Mouse (Mus musculus) testis, postnatal 10 days (tissue): ENCODE data around the gene Pdlim7.

Experiments
- DNase-seq: peaks from one replicate; pipeline ENCODE4 v3.0.0; 2021; ENCODE audit warnings: low spot score

The Pdlim7 gene

DNA sequence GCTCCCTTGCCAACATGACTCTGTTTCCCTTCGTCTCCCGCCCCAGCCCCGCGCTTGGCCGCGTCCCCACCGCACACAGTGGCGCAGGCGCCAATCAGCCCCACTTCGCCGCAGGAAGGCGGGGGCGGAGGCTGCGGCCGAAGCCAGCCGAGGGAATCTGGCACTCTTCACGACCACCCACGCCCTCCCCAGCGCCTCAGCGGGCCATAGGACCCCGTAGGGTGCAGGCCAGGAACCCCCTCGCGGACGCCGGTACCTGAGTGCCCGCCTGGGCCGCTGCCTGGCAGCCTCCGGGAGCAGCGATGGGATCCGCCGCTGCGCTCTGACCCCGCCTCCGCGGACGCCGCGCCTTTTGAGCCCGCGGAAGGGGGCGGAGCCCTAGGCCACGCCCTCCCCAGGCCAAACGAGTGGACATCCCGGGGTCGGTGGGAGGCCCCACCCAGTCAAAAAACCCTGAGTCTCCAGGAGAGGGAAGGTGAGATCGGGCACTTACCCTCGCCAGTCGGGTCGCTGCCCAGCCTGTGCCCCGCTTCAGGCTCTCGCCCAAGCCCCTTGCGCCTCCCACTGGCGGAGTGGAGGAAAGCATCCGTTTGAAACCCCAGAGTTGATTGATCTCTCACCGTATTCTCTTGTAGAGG is at the start of gene Pdlim7:
TSS of gene Pdlim7 (minus strand) at position 566 of the 638 bp plus-strand sequence.
- DNase-seq = peak; percentile 96

- no peak for DNase-seq
These were observed 44.0 kb upstream of the Pdlim7 start for GRCm38 (mm10) chr13:55557499-55557898.

- no peak for DNase-seq
These were observed 42.4 kb upstream of the Pdlim7 start for GRCm38 (mm10) chr13:55555921-55556320.

DNA sequence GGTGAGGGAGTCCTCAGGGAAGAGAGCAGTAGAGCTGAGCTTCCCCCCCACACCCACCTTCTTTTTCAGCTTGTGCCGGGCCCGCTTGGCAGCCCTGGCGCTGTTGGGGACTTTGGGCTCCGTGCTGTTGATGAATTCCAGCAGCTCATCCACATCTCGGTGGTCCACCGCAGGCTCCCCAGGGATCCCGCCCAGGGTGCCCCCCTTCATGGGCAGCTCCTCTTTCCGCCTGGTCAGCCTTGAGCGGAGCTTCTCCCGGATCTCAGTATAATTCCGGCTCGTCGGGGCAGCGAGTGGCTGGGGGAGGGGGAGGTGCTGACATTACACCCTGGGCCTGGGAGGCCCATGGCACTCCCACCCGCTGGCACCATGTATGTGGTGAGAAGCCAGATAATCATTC is 35.6 kb upstream of the Pdlim7 start:
- DNase-seq = no peak

GRCm38 (mm10) chr13:55548426-55548825 is 35.0 kb upstream of the Pdlim7 start:
- DNase-seq = no peak

DNA sequence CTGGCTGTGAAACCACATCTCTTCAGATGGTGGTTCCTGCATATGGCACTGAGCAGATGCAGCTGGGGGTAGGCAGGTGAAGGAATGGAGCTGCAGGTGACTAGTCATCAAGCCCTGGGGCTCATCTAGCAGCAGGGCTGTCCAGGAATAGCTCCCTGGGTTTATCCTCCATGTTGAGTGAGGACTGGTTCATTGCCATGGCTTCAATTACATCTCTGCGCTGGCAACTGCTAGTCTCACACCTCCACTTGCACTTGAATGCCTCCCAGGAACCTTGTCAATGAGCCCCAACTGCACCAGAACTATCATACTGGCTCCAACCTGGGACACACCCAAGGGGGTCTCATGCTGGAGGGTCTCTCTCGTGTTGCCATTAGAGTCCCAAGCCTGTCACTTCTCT is 34.4 kb upstream of the Pdlim7 start:
- DNase-seq = no peak

GRCm38 (mm10) chr13:55544792-55545191 is 31.3 kb upstream of the Pdlim7 start:
- DNase-seq = no peak

DNA sequence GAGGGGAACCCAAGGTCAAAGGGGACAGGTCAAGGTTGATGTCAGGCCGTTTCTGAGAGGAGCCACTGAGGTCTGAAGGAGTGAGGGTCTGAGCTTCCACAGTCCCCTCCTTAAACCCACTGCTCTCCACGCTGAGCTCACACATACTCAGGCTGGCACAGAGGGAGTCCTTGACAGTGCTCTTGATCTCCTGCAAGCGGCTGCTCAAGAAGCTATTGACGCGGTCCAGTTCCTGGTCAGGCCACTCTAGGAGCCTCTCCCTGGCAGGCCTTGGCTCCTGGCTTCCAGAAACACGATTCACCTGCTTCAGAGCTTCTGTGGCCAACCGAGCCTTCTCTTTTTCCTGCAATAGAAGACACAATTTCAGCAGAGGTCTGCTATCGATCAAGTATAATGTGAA is 30.0 kb upstream of the Pdlim7 start:
- DNase-seq = no peak

- no peak for DNase-seq
These were observed 29.4 kb upstream of the Pdlim7 start for GRCm38 (mm10) chr13:55542891-55543290.

DNA sequence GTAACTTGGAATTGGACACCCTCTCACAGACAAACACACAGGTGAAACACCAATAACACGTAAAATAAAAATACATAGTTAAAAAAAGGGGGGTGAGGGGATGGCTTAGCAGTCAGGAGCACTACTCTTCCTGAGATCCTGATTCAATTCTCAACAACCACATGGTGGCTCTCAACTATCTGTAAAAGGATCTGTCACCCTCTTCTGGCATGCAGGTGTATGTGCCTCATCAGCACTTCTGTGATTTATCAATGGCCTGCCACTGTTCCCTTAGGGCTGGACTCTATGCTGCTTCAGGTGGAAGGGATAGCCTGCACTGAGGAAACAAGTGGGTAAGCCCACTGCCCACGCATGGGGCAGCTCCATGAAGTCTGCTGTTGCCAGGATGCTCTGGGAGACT is 27.5 kb upstream of the Pdlim7 start:
- DNase-seq = no peak

GRCm38 (mm10) chr13:55536194-55537175 is 23.0 kb upstream of the Pdlim7 start, which contains the start of gene Ddx41:
TSS of gene Ddx41 (minus strand) at chr13:55536658.
- peak; percentile 97 for DNase-seq

DNA sequence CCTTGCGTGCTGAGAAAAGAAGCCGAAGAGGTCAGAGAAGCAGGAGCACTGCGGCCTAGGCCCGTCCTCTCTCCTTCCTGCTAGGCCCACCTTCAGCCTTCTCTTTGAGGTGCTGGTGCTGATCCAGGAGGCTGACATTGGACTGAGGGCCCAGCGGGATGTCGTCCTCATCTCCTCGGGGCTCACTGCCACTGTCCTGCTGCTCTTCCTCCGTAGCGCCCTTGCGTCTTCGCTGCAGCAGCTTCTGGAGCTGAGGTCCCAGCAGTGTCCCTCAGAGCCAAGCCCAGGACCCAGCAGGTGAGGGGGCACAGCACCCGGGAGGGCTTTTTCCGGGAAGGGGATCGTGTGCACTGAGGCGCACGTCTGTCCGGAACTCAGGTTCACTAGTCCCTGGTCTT is 22.3 kb upstream of the Pdlim7 start:
- DNase-seq = no peak

DNA sequence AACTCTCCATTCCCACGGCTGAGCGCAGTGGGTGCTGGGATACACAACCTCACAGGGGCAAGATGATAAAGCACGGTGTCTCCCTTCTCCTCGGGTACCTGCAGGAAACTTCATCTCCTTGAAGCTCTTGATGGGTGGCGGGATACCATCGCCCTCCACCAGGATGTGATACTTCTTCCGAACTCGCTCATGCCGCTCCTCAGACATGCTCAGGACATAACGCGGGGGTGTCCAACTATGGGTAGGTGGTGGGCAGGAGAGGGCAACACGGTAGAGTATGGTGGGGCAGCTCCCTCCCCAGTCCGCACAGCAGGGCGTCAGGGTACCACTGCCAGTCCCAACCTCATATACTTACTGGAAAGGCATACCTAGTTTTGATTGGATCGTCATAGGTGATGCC is 21.7 kb upstream of the Pdlim7 start:
- DNase-seq = no peak

DNA sequence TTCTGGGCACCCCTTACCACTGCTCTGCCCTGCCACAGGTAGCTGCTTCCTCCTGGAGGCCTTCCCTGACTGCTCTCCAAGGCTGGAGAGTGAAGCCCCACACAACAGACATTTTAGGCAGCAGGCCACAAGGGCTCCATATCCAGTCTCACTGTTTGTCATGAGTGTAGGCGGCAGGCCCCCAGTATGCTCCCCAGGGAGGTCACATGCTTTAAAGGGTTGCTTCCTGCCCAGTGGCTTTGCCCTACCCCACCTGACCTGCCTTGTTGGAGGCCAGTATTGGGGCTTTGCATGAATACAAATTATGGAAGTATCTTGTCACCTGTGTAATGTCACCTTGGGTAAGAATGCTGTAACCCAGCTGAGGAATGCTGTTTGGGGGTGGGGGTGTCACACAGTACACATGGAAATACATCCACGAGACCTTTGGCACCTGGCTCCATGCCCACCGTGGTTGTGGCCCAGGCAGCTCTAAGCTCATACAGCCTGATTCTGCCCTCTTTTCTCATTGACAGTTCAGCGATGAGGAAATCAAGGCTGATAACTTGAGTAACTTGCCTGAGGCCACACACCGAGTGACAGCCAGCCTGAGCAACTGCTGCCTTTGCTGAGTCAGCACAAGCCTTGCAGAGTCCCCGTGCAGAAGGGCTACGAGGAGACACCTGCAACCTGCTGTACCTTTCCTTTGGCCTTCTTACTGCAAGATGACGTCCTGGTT is 15.9 kb upstream of the Pdlim7 start, which contains the start of gene Dok3:
TSS of gene Dok3 (minus strand) at position 99 of the 718 bp plus-strand sequence.
- DNase-seq = no peak

DNA sequence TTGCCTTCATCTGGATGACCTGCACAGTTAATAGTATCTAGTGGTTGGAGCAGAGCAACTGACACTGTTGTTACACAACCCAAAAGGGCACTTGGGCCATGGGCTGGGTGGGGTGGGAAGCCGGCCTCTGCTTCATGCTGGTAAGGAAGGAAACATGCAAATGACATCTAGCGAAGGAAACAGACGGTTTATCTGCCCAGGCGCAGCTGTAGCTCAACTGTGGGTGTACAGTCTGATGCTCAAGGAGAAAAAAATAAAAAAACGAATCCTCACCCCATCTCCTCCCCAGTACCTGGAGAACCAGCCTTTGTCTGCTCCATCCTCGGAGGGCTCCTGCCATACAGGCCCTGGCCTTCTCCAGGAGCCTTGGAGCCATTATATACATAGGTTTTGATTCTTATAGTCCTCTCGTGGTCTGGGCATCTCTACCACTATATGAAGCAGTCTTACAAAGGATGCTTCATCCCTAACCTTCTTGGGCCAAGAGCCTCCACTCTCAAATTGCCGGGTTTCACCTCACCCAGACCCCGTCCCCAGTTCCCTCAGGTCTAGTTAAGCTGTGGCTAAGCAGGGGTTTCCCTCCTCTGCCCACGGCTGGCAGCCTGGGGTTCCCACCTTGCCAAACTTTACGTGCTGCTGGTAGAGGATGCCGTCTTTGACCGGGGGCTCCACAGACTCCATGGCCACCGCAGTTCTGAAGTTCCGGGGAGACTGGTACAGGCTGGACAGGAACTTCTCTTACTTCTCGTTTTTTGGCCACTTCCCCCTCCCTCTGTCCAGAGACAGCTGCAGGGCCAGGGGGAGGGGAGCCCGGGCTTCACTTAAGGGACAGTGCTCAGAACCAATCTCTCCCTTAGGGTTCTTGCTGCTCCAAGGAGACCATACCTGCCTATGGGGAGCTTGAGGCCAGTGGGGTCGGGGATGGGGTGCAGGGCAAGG is 14.6 kb upstream of the Pdlim7 start:
- no peak for DNase-seq

GRCm38 (mm10) chr13:55527212-55527611 is 13.7 kb upstream of the Pdlim7 start:
- no peak for DNase-seq

GRCm38 (mm10) chr13:55525733-55526553 is 12.5 kb upstream of the Pdlim7 start:
- DNase-seq = no peak

- no peak for DNase-seq
These were observed 10.6 kb upstream of the Pdlim7 start for GRCm38 (mm10) chr13:55523951-55524600.

- DNase-seq = peak; percentile 75
These were observed 9.8 kb upstream of the Pdlim7 start for GRCm38 (mm10) chr13:55523278-55523677.

DNA sequence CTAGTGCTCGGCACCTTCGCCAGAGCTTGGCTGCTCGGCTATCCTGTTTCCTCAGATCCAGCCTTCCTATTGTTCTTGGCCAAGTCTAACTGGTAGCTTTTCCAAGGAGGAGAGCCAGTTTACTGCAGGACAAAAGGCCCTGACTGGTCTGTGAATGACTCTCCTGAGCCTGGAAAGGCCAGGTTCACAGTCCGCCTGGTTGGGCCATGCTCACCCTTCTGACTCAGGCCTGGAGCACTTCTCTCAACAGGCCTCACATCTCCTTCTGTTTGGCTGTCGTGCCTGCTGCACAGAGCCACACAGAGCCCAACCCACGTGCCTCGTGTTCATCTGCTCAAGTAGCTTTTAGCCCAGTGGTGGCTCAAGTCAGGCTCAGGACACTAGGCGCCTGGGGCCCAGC is 9.3 kb upstream of the Pdlim7 start:
- DNase-seq = peak; percentile 41
